Mouse (Mus musculus) megakaryocyte, embryonic 14.5 days (primary cell): ENCODE data around the gene Anpep.

Experiments
- FLI1 ChIP-seq: IDR thresholded peaks from 2 replicates; pipeline ENCODE4 v1.6.1; 2012; ENCODE audit warnings: low read length, inconsistent platforms, mixed read lengths
- GATA1 ChIP-seq: IDR thresholded peaks from 3 replicates; pipeline ENCODE4 v1.6.1; 2012; ENCODE audit warnings: mixed read lengths, low read length, inconsistent platforms, borderline replicate concordance

DNA sequence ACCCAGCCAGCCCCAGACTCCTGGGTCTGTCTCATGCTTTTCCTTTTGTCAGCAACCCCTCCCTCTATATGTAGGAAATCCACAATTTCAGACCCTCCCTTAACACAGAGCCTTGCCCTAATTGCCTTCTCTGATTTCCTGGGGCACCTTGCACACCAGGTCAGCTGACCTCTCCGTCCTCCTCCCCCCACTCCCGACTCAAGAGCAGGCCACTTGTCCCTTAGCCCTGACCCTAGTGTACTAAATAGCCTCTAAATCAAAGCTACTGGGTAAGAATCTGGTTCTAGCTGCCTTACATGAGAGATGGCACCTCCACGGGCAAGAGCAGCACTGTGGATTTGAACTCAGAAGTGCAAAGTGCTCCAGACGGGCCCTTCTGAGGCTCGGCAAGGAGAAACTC lies 58.8 kb downstream of the Anpep start:
- TF ChIP-seq GATA1 = no peak
- no peak for TF ChIP-seq FLI1
